Mouse (Mus musculus) midbrain, embryonic 16.5 days (tissue): ENCODE measurements around the gene Amph. TPM values are rescaled to one million over a fixed set of nuclear protein-coding genes. Genes with fewer than 3 reads are reported as not detected.

ENCODE experiments used
- ATAC-seq: fragments of 200-750 bp; cut with Nextera tagmentation; 2 replicates; pipeline ENCODE4 v1.8.0; 2017; ENCODE audit warnings: moderate TSS enrichment
- H3K27ac ChIP-seq: fragments of 300-500 bp; sonication (generic); 2 replicates; pipeline ENCODE4 v1.5.1; 2014; ENCODE audit warnings: mild to moderate bottlenecking, low read length, mixed read lengths
- H3K27me3 ChIP-seq: fragments of 300-500 bp; sonication (generic); 2 replicates; pipeline ENCODE4 v1.6.1; 2014; ENCODE audit warnings: low read depth, low read length, mixed read lengths; ENCODE audit not compliant: control insufficient read depth, insufficient read depth
- H3K36me3 ChIP-seq: fragments of 300-500 bp; sonication (generic); 2 replicates; pipeline ENCODE4 v1.6.1; 2014; ENCODE audit warnings: mild to moderate bottlenecking, low read length, moderate library complexity, mixed read lengths; ENCODE audit not compliant: control insufficient read depth, insufficient read depth
- H3K4me1 ChIP-seq: fragments of 300-500 bp; sonication (generic); 2 replicates; pipeline ENCODE4 v1.6.1; 2014; ENCODE audit warnings: mild to moderate bottlenecking, low read length, mixed read lengths; ENCODE audit not compliant: control insufficient read depth, insufficient read depth
- H3K4me2 ChIP-seq: fragments of 300-500 bp; sonication (generic); 2 replicates; pipeline ENCODE4 v1.6.1; 2014; ENCODE audit warnings: mild to moderate bottlenecking, low read length, mixed read lengths
- H3K4me3 ChIP-seq: fragments of 300-500 bp; sonication (generic); 2 replicates; pipeline ENCODE4 v1.5.1; 2014; ENCODE audit warnings: low read depth, mild to moderate bottlenecking, low read length, moderate library complexity, mixed read lengths
- H3K9ac ChIP-seq: fragments of 300-500 bp; sonication (generic); 2 replicates; pipeline ENCODE4 v1.6.1; 2014; ENCODE audit warnings: low read depth, low read length, mixed read lengths
- H3K9me3 ChIP-seq: fragments of 300-500 bp; sonication (generic); replicated peaks from 2 replicates; pipeline ENCODE4 v1.6.1; 2014; ENCODE audit warnings: mild to moderate bottlenecking, low read length, mixed read lengths; ENCODE audit not compliant: control insufficient read depth, poor library complexity, severe bottlenecking
- WGBS: fragments of 180-500 bp; shearing (Covaris S2); extraction: QIAGEN DNeasy Blood & Tissue Kit; methylation state at CpG from one replicate; pipeline ENCODE4 v1.1.7; 2014; 5-methylcytosine and 5-hydroxymethylcytosine counted together
- polyA plus RNA-seq: library from polyadenylated mRNA; unstranded; fragments of >200 nt; fragmentation: Nextera tagmentation; extraction: Ambion mirVana; gene quantifications from 2 replicates; pipeline ENCODE4 v1.2.1, GENCODE M21; 2015

Amph gene
- polyA plus RNA-seq, 1 experiment from 2014 or later = 67.8 TPM

DNA sequence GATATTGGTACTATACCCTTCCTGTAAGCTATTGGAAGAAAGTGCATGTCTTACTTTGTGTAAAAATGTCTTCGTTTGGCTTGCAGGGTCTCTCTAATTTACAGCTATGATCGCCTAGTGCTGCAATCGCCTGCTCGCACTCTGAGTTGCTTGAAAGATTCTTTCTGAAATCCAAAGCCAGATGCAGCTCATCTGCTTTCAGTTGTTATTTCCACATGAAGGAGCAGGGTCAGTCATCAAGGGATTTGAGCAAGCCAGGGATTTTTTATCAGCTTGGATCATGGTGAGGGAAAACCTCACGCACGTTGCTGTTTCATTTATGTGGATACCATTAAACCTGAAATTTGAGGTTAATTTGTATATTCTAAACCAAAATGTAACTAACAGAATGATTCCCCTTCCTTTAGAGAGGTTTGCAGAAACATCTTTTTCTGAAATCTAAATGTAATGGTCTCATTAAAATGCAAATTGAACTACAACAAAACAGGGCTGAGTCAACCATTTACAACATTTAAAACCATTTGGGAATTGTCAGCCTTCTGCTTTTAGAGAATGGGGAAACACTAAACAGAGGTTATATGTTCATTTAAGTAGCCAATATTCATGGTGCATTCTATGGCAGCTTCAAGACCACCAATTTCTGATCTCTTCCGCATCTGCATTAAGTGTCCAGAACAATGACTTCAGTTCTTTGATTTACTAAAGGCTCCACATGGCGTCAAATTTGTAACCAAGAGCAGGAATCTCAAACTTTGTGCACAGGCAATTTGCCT lies 84.1 kb downstream of the Amph start:
- no peak overlapping the region for H3K4me3 ChIP-seq
- 66% methylated on average over 8 of the region's 8 CpGs for WGBS
- ATAC-seq = no peak
- H3K36me3 ChIP-seq = no peaks in the 10 kb centered on the region
- no peak overlapping the region for H3K9ac ChIP-seq
- H3K4me2 ChIP-seq = no peak overlapping the region
- 0 out of 2 replicates have a peak, but pooled peaks cover 4% of the 10 kb centered on the region for H3K4me1 ChIP-seq
- H3K27ac ChIP-seq = no peak overlapping the region
- no peaks in the 10 kb centered on the region for H3K9me3 ChIP-seq
- H3K27me3 ChIP-seq = no peaks in the 10 kb centered on the region

- no peak for ATAC-seq
- Histone ChIP-seq H3K9me3 (no peaks in the 10 kb centered on the region), H3K4me1 (0 out of 2 replicates have a peak, but pooled peaks cover 2% of the 10 kb centered on the region), H3K9ac (no peak overlapping the region), H3K36me3 (no peaks in the 10 kb centered on the region), H3K4me3 (no peak overlapping the region), H3K27me3 (no peaks in the 10 kb centered on the region), H3K4me2 (no peak overlapping the region), H3K27ac (no peak overlapping the region)
- WGBS = 93% methylated on average over 1 of the region's 1 CpGs
Measured at GRCm38 (mm10) chr13:19052090-19052489, 104.1 kb downstream of the Amph start.

DNA sequence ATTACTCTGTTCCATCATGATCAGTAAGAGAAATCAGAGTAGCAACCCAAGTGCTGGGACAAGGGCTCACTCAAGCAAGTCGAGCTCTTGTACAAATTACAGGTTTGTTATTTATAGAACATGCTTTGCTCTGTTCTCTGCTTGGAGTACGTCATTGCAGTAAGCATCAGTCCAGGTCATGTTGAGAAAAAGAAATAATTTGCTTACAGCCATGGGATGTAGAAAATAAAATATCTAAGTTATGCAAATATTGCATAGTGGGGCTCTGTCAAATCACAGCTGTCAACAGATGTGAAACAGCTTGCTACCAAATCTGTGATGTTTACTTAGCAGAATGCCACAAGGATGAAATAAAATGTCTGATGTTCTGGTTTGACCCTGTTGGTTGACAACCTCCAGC lies 106.5 kb downstream of the Amph start:
- no peak overlapping the region for H3K9ac ChIP-seq
- H3K9me3 ChIP-seq = no peaks in the 10 kb centered on the region
- no peak overlapping the region for H3K4me2 ChIP-seq
- H3K27ac ChIP-seq = no peak overlapping the region
- H3K4me1 ChIP-seq = 0 out of 2 replicates have a peak, but pooled peaks cover 2% of the 10 kb centered on the region
- no peak overlapping the region for H3K4me3 ChIP-seq
- H3K27me3 ChIP-seq = no peaks in the 10 kb centered on the region
- no peak for ATAC-seq
- 81% methylated on average over 2 of the region's 2 CpGs for WGBS
- H3K36me3 ChIP-seq = no peaks in the 10 kb centered on the region

DNA sequence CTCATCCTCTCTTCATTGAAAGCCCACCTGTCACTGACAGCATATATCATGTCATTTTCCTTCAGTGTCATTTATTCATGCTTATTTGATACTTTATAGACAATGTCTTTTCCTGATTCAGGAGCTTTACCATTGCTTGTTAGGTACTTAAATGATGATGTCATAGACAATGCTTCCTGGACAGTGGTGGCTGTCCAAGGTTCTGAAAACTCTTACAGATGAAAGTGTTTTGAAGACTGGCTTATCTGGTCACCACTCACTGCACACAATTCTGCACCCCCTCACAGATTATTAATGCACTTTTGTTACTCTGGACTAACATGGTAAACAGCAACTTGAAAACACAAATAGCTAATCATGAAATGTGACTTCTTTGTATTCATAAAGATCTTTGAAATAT lies 124.3 kb downstream of the Amph start:
- no peak overlapping the region for H3K4me3 ChIP-seq
- no peak overlapping the region for H3K4me2 ChIP-seq
- H3K4me1 ChIP-seq = no peaks in the 10 kb centered on the region
- H3K36me3 ChIP-seq = no peaks in the 10 kb centered on the region
- H3K27ac ChIP-seq = no peak overlapping the region
- no peaks in the 10 kb centered on the region for H3K9me3 ChIP-seq
- H3K27me3 ChIP-seq = no peaks in the 10 kb centered on the region
- no peak for ATAC-seq
- no peak overlapping the region for H3K9ac ChIP-seq

DNA sequence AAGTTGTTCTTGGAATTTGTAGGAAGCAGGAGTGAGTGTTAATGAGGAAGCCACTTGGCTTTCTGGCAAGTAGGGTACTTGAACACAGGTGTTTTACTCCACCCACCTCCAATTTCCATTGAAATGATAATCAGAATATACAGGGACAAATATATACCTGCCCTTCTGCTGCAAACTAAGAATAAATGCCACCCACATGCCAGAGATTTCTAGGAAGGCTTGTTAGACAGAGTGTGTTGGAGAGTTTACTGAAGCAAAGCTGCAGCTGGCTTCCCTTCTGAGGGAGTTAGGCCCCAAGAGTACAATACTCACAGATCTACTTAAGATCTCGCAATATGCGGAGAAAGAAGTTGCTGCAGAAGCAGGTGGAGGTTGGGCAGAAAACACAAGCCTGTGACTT lies 129.4 kb downstream of the Amph start:
- Histone ChIP-seq H3K27me3 (no peaks in the 10 kb centered on the region), H3K4me2 (no peak overlapping the region), H3K9me3 (no peaks in the 10 kb centered on the region), H3K4me3 (no peak overlapping the region), H3K36me3 (no peaks in the 10 kb centered on the region), H3K27ac (no peak overlapping the region), H3K4me1 (no peaks in the 10 kb centered on the region), H3K9ac (no peak overlapping the region)
- WGBS = 87% methylated on average over 2 of the region's 2 CpGs
- no peak for ATAC-seq

DNA sequence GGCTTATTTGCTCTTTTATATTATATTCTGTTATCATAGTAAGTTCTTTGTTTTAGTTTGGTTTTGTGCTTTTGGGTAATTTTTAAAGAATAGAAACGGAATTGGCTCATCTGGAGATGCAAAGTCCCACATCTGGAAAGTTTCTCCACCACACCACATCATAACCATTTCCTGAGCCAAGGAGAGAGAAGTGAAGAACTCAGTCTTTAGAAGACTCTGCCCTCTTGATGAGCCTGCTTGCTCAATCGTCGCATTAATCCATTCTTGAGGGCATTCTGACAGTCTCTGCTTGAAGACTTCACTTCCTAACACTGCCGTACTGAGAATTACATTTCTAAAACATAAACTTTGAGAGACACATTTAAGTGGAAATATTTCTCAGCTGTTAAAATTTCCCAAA lies 133.9 kb downstream of the Amph start:
- Histone ChIP-seq H3K27ac (no peak overlapping the region), H3K36me3 (no peaks in the 10 kb centered on the region), H3K9ac (no peak overlapping the region), H3K4me3 (no peak overlapping the region), H3K27me3 (no peaks in the 10 kb centered on the region), H3K9me3 (no peaks in the 10 kb centered on the region), H3K4me1 (no peaks in the 10 kb centered on the region), H3K4me2 (no peak overlapping the region)
- no peak for ATAC-seq
- WGBS = 89% methylated on average over 4 of the region's 4 CpGs

GRCm38 (mm10) chr13:19094571-19094970 lies 146.6 kb downstream of the Amph start:
- ATAC-seq = no peak
- Histone ChIP-seq H3K4me3 (no peak overlapping the region), H3K9me3 (no peaks in the 10 kb centered on the region), H3K4me1 (no peaks in the 10 kb centered on the region), H3K4me2 (no peak overlapping the region), H3K9ac (no peak overlapping the region), H3K27me3 (no peaks in the 10 kb centered on the region), H3K36me3 (peaks cover 8% of the 10 kb centered on the region), H3K27ac (no peak overlapping the region)
- WGBS = 87% methylated on average over 6 of the region's 6 CpGs

- no peak for ATAC-seq
- Histone ChIP-seq H3K27me3 (no peaks in the 10 kb centered on the region), H3K9me3 (no peaks in the 10 kb centered on the region), H3K4me1 (no peaks in the 10 kb centered on the region), H3K4me3 (no peak overlapping the region), H3K27ac (no peak overlapping the region), H3K4me2 (no peak overlapping the region), H3K9ac (no peak overlapping the region), H3K36me3 (peaks cover 11% of the 10 kb centered on the region)
- WGBS = 92% methylated on average over 4 of the region's 4 CpGs
Measured at GRCm38 (mm10) chr13:19097117-19097516, 149.1 kb downstream of the Amph start.

DNA sequence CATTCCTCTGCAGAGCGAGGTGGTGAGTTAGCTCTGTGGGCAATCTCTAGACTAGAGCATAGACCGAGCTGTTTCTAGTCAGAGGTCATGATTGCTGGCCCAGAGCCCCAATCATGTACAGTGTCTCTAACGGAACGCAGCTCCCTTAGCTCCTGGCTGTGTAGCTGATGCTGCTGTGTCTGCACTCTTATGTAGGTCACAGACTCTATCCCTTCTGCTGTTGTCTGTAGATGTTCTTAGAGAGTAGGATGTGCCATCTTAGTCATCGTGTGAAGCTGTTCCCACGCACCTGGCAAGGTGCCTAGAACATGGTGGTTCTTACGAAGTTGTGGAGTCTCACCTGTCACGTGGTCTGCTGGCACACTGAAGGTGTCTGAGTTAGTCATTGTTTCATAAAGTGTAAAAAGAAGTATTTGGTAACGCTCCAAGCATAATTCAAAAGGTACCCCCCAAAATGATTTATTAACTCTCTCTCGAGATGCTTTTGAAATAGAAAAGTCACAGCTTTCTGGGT lies 153.9 kb downstream of the Amph start:
- no peak overlapping the region for H3K9ac ChIP-seq
- H3K36me3 ChIP-seq = peaks cover 8% of the 10 kb centered on the region
- H3K4me1 ChIP-seq = no peaks in the 10 kb centered on the region
- H3K9me3 ChIP-seq = no peaks in the 10 kb centered on the region
- no peak overlapping the region for H3K4me2 ChIP-seq
- no peaks in the 10 kb centered on the region for H3K27me3 ChIP-seq
- H3K4me3 ChIP-seq = no peak overlapping the region
- ATAC-seq = no peak
- WGBS = 89% methylated on average over 10 of the region's 10 CpGs
- H3K27ac ChIP-seq = no peak overlapping the region
